Mouse (Mus musculus): Measurements from ENCODE around the gene Hic2. TPM values are rescaled to one million over a fixed set of nuclear protein-coding genes. Genes with fewer than 3 reads are reported as not detected.

Gene Hic2
- total and polyA plus RNA-seq, 3 experiments, result 14.8 to 25.1 (median 22.0) TPM

GRCm38 (mm10) chr16:17254005-17254597 is 20.7 kb downstream of the Hic2 start:
- DNase-seq (ENCODE audit: low spot score), result no peak
- Histone ChIP-seq H3K9me3 (replicated peaks) (no peaks in the 10 kb centered on the region), H3K4me1 (ENCODE audit: insufficient read depth, low read depth, low read length) (peaks cover 95% of the 10 kb centered on the region), H3K4me3 (ENCODE audit: low read depth, low read length) (peak overlapping the region; percentile 66), H3K27me3 (ENCODE audit: insufficient read depth, low read length) (no peaks in the 10 kb centered on the region), H3K36me3 (replicated peaks) (peaks cover 63% of the 10 kb centered on the region)
- ATAC-seq (ENCODE audit: extremely low read depth, insufficient number of reproducible peaks, low FRiP score, poor library complexity, severe bottlenecking), result no peak
- no peak for TF ChIP-seq TAL1 (conservative IDR thresholded peaks at IDR 0.05; ENCODE audit: low read depth, low read length)

GRCm38 (mm10) chr16:17255270-17255669 is 21.9 kb downstream of the Hic2 start:
- TF ChIP-seq TAL1 (conservative IDR thresholded peaks at IDR 0.05; ENCODE audit: low read depth, low read length) (no peak), GATA2 (IDR thresholded peaks at IDR 0.05; ENCODE audit: borderline replicate concordance, low read depth, low read length) (no peak), GATA1 (IDR thresholded peaks at IDR 0.05; ENCODE audit: borderline replicate concordance, low read length) (no peak), CTCF (IDR thresholded peaks at IDR 0.05; ENCODE audit: low read depth, low read length) (no peak), POLR2AphosphoS5 (IDR thresholded peaks at IDR 0.05; ENCODE audit: insufficient replicate concordance, low read depth, low read length) (no peak)
- ATAC-seq (ENCODE audit: extremely low read depth, insufficient number of reproducible peaks, low FRiP score, poor library complexity, severe bottlenecking) (no peak), DNase-seq (ENCODE audit: low spot score) (no peak)
- H3K4me1 ChIP-seq (ENCODE audit: insufficient read depth, low read depth, low read length), result peaks cover 90% of the 10 kb centered on the region
- peaks cover 72% of the 10 kb centered on the region for H3K36me3 ChIP-seq (replicated peaks)
- H3K27me3 ChIP-seq (ENCODE audit: insufficient read depth, low read length), result no peaks in the 10 kb centered on the region
- no peaks in the 10 kb centered on the region for H3K9me3 ChIP-seq (replicated peaks)
- H3K4me3 ChIP-seq (ENCODE audit: low read depth, low read length), result peak overlapping the region; percentile 66; the same call in 1 of the 2 replicates

- Histone ChIP-seq H3K9me3 (replicated peaks) (no peaks in the 10 kb centered on the region), H3K27me3 (ENCODE audit: insufficient read depth, low read length) (no peaks in the 10 kb centered on the region), H3K4me3 (ENCODE audit: low read depth, low read length) (peak overlapping the region; percentile 30), H3K4me1 (ENCODE audit: insufficient read depth, low read depth, low read length) (peaks cover 85% of the 10 kb centered on the region), H3K36me3 (replicated peaks) (peaks cover 90% of the 10 kb centered on the region)
- no peak for TF ChIP-seq CTCF (IDR thresholded peaks at IDR 0.05; ENCODE audit: low read depth, low read length)
- TF ChIP-seq GATA2 (IDR thresholded peaks at IDR 0.05; ENCODE audit: borderline replicate concordance, low read depth, low read length), result no peak
- TF ChIP-seq GATA1 (IDR thresholded peaks at IDR 0.05; ENCODE audit: borderline replicate concordance, low read length), result no peak
- TF ChIP-seq POLR2AphosphoS5 (IDR thresholded peaks at IDR 0.05; ENCODE audit: insufficient replicate concordance, low read depth, low read length), result no peak
- no peak for TF ChIP-seq TAL1 (conservative IDR thresholded peaks at IDR 0.05; ENCODE audit: low read depth, low read length)
- ATAC-seq (ENCODE audit: extremely low read depth, insufficient number of reproducible peaks, low FRiP score, poor library complexity, severe bottlenecking) (no peak), DNase-seq (ENCODE audit: low spot score) (no peak)
Measured at GRCm38 (mm10) chr16:17257359-17257821, 24.0 kb downstream of the Hic2 start.

GRCm38 (mm10) chr16:17258917-17259316 is 25.5 kb downstream of the Hic2 start:
- no peak for ATAC-seq (ENCODE audit: extremely low read depth, insufficient number of reproducible peaks, low FRiP score, poor library complexity, severe bottlenecking)
- no peaks in the 10 kb centered on the region for H3K27me3 ChIP-seq (ENCODE audit: insufficient read depth, low read length)
- TF ChIP-seq GATA2 (IDR thresholded peaks at IDR 0.05; ENCODE audit: borderline replicate concordance, low read depth, low read length) (no peak), POLR2AphosphoS5 (IDR thresholded peaks at IDR 0.05; ENCODE audit: insufficient replicate concordance, low read depth, low read length) (no peak), TAL1 (conservative IDR thresholded peaks at IDR 0.05; ENCODE audit: low read depth, low read length) (no peak), GATA1 (IDR thresholded peaks at IDR 0.05; ENCODE audit: borderline replicate concordance, low read length) (no peak), CTCF (IDR thresholded peaks at IDR 0.05; ENCODE audit: low read depth, low read length) (no peak)
- peaks cover 77% of the 10 kb centered on the region for H3K4me1 ChIP-seq (ENCODE audit: insufficient read depth, low read depth, low read length)
- H3K36me3 ChIP-seq (replicated peaks), result peaks cover 93% of the 10 kb centered on the region
- DNase-seq (ENCODE audit: low spot score), result no peak
- H3K4me3 ChIP-seq (ENCODE audit: low read depth, low read length), result peak overlapping the region; percentile 41; the same call in 1 of the 2 replicates
- no peaks in the 10 kb centered on the region for H3K9me3 ChIP-seq (replicated peaks)

- Histone ChIP-seq H3K27me3 (ENCODE audit: insufficient read depth, low read length) (no peaks in the 10 kb centered on the region), H3K36me3 (replicated peaks) (peaks cover 81% of the 10 kb centered on the region), H3K9me3 (replicated peaks) (no peaks in the 10 kb centered on the region), H3K4me1 (ENCODE audit: insufficient read depth, low read depth, low read length) (peaks cover 62% of the 10 kb centered on the region), H3K4me3 (ENCODE audit: low read depth, low read length) (no peak overlapping the region)
- no peak for ATAC-seq (ENCODE audit: extremely low read depth, insufficient number of reproducible peaks, low FRiP score, poor library complexity, severe bottlenecking)
- no peak for TF ChIP-seq POLR2AphosphoS5 (IDR thresholded peaks at IDR 0.05; ENCODE audit: insufficient replicate concordance, low read depth, low read length)
- no peak for DNase-seq (ENCODE audit: low spot score)
Measured at GRCm38 (mm10) chr16:17261341-17261740, 28.0 kb downstream of the Hic2 start.

GRCm38 (mm10) chr16:17266113-17266512 is 32.7 kb downstream of the Hic2 start:
- peaks cover 6% of the 10 kb centered on the region for H3K9me3 ChIP-seq (replicated peaks)
- H3K27me3 ChIP-seq (ENCODE audit: insufficient read depth, low read length), result no peaks in the 10 kb centered on the region; the same call in 1 of the 2 replicates
- TF ChIP-seq GATA2 (IDR thresholded peaks at IDR 0.05; ENCODE audit: borderline replicate concordance, low read depth, low read length) (no peak), CTCF (IDR thresholded peaks at IDR 0.05; ENCODE audit: low read depth, low read length) (no peak), POLR2AphosphoS5 (IDR thresholded peaks at IDR 0.05; ENCODE audit: insufficient replicate concordance, low read depth, low read length) (no peak), TAL1 (conservative IDR thresholded peaks at IDR 0.05; ENCODE audit: low read depth, low read length) (no peak), GATA1 (IDR thresholded peaks at IDR 0.05; ENCODE audit: borderline replicate concordance, low read length) (no peak)
- H3K4me1 ChIP-seq (ENCODE audit: insufficient read depth, low read depth, low read length), result peaks cover 64% of the 10 kb centered on the region
- H3K4me3 ChIP-seq (ENCODE audit: low read depth, low read length), result no peak overlapping the region
- ATAC-seq (ENCODE audit: extremely low read depth, insufficient number of reproducible peaks, low FRiP score, poor library complexity, severe bottlenecking), result no peak
- DNase-seq (ENCODE audit: low spot score), result no peak
- peaks cover 54% of the 10 kb centered on the region for H3K36me3 ChIP-seq (replicated peaks)
